Mouse (Mus musculus): ENCODE results near the gene Asprv1.
A peak's percentile ranks its signal among the peaks of the same experiment; 100 is the strongest.

The Asprv1 gene

GRCm38 (mm10) chr6:86627946-86628345 lies at the start of gene Asprv1:
TSS of gene Asprv1 (plus strand) at chr6:86628164.
- no peak for DNase-seq (ENCODE audit: low read depth)

DNA sequence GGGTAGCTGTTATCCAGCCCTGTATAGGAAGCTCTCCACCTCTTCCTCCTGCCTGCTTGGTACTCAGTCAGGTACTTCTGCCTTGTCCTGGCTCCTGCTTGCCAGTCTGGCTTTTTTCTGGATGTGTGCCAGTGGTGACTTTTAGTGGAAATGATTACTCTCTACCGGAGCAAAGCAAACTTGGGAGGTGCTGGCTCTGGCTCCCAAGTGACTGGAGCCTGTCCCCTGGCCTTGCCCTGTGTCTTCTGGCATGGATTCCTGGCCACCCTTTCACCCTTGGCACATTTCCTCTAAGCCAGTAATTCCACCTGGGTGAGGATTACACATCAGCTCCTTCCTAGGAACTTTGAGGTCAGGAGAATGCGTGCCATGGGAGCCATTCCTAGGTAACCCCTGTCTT lies 49.6 kb upstream of the Asprv1 start:
- DNase-seq (ENCODE audit: low read depth) = no peak

DNA sequence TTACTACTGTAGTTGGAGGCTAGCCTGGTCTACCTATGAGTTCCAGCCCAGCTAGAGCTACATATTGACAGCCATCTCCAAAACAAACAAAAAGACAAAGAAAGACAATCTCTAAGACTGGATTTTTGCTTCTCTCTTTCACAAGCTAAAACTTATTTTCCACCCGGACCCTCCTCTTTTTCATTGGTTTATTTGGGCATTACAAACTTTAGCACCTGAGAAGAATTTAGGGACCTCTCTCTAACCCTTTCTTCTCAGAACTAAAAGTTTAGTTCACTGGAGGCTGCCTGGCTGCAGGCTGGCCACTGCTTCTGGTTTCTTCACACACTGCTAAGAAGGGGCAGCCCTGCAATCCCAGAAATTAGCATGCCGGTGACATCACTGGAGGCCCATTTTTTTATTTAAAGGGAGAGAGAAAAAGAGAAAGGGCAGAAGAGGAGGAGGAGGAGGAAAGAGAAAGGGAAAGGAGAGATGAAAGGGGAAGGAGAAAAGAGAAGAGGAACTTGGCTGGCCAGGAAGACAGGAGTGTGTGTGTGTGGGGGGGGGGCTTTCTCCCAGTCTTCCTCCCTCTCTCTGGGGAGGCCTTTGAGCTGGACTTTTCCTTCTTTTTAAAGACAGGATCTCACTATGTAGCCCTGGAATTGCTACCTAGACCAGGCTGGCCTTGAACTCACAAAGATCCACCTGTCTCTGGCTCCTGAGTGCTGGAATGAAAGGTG lies 48.7 kb upstream of the Asprv1 start:
- no peak for DNase-seq (ENCODE audit: low read depth)

DNA sequence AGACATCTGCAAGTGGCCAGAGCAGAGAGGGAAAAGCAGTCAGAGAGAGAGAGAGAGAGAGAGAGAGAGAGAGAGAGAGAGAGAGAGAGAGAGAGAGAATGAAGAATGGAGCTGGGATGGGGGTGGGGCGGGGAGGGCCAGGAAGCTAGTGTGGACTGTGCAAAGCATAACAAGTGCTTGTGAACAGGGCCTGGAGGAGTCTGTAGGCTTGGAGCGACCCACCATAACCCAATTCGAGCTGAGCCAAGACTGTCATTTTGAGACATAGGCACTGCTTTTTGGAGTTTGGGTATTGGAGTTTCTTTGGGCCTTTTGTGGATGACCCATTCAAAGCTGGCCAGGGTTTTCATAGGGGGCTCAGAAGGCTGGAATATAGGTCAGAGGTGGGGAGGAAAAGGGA lies 48.0 kb upstream of the Asprv1 start:
- no peak for DNase-seq (ENCODE audit: low read depth)

DNA sequence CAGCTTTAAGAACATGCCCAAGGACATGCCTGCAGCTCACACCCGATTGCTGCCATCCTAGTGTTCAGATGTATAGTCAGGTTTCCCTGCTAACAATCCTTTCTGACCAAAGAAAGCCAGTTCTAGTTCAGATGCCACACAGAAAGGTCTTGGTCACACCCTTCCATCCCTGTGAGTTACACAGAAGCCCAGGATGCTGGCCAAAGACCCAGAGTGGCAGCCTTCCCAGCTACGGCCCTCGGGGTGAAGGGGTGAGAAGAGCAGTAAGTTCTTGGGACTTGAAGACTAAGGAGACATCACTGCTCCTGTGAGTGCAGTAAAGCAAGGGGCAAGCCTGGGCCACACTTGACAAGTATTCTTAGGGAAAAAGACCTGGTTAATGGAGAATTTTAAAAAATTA lies 44.8 kb upstream of the Asprv1 start:
- DNase-seq (ENCODE audit: low read depth) = no peak

- no peak for DNase-seq (ENCODE audit: low read depth)
Observed at GRCm38 (mm10) chr6:86583601-86584215, 44.3 kb upstream of the Asprv1 start.

- no peak for DNase-seq (ENCODE audit: low read depth)
Observed at GRCm38 (mm10) chr6:86584296-86585015, 43.5 kb upstream of the Asprv1 start.

- no peak for DNase-seq (ENCODE audit: low read depth)
Observed at GRCm38 (mm10) chr6:86585070-86585600, 42.8 kb upstream of the Asprv1 start.

DNA sequence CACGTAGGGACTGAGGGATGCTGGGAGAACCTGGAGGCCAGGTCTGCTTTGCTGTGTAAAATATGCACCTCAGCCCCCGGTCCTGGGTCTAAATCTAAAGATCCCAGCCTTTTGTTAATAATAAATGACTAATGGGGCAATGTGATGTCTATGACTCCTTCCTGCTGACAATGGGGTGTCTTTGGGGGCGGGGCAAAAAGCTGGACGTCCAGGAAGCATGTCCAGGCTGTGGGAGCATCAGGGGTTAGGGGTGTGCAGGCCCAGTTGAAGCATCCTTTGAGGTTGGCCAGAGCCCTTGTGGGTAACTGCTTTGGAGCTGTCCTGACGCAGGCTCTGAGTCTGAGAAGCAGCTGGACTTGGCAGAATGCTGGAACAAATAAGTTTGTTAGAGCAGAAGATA lies 41.9 kb upstream of the Asprv1 start:
- DNase-seq (ENCODE audit: low read depth) = no peak

DNA sequence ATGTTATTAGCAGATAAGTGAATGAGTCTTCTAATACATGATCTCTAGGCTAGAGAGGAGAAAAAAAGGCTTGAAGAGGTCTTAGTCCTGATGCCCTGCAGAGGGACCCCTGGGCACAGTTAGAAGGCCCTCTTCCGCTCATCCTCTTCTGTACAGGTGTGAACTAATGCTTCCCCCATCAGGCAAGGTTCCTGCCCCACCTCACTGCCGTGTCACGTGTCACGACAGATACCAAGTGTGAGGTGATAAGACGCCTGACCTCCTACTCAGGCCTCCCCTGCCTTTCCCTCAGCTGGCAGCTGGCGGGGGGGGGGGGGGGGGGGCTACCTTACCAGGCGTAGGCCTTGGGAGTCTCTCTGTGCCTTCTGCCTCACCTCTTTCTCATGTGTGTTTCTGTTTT lies 39.5 kb upstream of the Asprv1 start:
- no peak for DNase-seq (ENCODE audit: low read depth)

- DNase-seq (ENCODE audit: low read depth) = no peak
Observed at GRCm38 (mm10) chr6:86593146-86593897, 34.6 kb upstream of the Asprv1 start.

DNA sequence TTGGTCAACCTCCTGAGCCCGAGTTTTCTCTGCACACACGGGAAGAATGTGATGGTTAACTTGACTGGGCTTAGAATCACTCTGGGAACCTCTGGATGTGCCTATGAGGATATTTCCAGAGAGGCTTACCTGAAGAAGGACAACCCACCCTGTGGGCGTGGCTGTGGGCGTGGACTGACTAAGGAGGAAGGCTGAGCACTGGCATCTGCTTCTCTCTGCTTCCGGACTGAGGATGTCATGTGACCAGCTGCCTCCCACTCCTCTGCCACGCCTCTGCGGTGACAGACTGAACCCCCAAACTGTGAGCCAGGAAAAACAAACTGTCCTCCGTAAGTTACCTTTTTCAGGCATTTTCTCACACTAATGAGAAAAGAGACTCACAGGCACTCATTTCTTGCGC lies 33.3 kb upstream of the Asprv1 start:
- DNase-seq (ENCODE audit: low read depth) = no peak

DNA sequence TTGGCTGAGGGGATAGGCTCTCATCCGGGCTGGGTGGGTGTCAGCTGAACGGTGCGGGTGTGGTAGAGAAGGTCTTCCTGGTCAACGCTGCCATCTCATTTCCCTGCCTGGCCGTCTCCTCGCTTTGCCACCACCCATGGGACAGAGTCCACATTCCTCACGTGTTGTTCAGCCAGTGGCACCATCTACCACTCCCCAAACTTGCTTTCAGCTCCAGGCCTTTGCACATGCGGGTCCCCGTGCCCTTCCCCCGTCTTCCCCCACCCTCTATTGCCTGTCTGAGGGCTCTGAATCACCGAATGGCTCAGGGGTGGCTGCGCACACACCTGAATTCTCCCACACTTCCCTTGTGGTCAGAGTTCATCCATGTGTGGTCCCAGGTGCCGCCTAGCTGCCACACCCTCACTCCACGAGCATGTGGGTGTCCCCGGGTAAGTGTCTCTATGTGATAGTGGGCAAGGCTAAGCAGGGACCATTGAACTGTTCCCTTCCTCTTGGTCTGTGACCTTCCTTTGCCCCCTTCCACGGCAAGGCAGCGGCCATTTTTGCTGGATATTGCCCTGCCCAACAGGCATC lies 32.0 kb upstream of the Asprv1 start:
- DNase-seq (ENCODE audit: low read depth) = no peak

DNA sequence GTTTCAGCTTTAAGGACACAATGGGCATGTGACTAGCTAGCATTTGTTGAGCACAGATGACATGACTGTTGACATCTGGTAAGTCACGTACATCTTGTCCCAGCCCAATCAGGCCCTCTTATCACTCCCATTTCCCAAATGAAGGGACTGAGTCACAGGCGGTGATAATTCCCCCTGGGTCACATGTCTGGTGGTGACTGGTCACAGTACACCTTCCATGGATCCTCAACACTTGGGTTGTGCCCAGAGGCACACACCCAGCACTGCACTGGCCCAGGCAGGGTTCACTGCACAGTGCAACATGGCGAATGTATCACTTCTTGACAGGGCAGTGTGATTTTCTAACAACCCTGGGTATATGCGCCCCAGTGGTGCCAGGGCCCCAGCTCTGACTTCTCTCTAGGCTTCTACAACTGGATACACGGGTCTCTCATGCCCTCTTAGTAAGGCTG lies 29.2 kb upstream of the Asprv1 start:
- no peak for DNase-seq (ENCODE audit: low read depth)

GRCm38 (mm10) chr6:86599197-86599596 lies 28.8 kb upstream of the Asprv1 start:
- DNase-seq (ENCODE audit: low read depth) = peak; percentile 72

DNA sequence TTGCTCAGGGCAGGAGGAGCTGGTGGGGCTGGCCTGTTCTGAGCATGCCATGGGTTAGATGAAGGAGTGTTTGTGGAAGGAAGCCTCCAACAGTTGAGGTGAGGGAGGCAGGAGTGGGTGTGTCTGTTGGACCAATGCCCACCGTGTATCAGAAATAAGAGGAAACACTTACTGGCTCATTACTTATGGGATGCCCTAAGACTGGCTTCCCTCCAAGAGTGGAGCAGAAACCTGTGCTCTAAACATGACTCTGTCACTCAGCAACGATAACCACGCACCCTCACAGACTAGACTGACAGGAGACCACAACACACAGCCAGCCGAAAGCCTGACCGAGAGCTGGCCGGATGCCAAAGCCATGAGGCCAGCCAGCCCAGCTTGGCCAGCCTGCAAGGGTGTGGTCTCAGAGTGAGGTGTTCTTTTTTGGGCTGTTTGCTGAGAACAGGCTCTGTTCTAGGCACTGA lies 28.0 kb upstream of the Asprv1 start:
- DNase-seq (ENCODE audit: low read depth) = no peak

- no peak for DNase-seq (ENCODE audit: low read depth)
Observed at GRCm38 (mm10) chr6:86605260-86605659, 22.7 kb upstream of the Asprv1 start.

DNA sequence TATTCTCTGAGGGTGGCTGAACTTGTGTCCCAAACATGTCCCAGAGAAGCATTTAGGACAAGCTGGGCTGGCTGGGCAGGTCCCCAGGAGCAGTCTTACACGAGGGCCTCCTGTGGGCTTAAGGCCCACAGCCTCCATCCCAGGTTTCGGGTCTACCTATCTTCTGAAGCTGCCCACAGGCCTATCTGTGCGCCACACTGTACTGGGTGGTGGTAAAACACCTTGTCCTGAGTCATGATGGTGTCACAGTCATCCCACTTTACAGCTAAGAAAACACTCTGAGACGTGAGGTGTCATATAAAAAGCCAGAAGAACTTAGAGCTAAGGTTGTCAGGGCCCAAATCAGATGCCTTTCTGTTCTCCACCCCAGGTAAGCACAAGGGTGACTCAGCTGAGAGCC lies 21.7 kb upstream of the Asprv1 start:
- no peak for DNase-seq (ENCODE audit: low read depth)

DNA sequence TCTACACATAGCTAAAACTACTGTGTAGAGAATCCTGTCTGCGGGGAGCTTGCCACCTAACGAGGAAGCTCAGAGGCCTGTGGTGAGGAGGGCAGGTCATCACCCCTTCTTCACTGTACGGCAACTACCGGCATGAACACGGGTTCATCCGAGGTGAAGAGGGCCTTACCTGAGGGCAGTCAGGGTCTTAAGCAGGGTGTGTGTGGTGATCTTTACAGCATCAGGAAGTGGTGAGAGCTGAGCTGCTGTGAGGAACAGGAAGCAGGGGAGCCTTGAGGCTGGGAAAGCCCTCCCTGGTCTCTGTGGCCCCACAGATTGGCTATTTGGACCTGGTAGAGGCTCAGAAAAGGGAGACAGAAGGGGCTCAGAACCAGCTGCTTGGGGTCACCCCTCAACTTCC lies 20.5 kb upstream of the Asprv1 start:
- no peak for DNase-seq (ENCODE audit: low read depth)

DNA sequence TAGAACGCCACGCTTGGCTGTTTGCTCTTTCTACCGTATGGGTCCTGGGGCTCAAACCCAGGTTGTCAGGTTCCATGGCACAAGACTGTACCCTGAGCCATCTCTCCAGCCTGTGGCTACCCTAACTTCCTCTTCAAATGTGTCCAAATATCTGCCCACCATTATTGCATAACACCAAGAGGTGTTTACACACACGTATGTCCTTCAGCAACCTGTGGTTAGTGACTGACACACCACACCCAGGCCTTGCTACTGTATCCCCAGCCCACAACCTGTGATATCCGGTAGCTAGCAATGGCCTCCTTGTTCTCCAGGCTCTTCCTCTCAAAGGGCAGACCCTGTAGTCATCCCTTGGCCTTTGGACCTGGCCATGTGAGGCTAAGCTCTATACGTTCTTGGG lies 18.7 kb upstream of the Asprv1 start:
- no peak for DNase-seq (ENCODE audit: low read depth)

GRCm38 (mm10) chr6:86610714-86611113 lies 17.2 kb upstream of the Asprv1 start:
- no peak for DNase-seq (ENCODE audit: low read depth)

- DNase-seq (ENCODE audit: low read depth) = no peak
Observed at GRCm38 (mm10) chr6:86615301-86615700, 12.7 kb upstream of the Asprv1 start.
